Mouse (Mus musculus) regulatory T cell (primary cell): ENCODE data around the gene Tbc1d16.

ENCODE experiments used
- in situ Hi-C: fragments of 300-600 bp; cut with MboI, MseI; formaldehyde crosslinking; loops from one replicate; pipeline ENCODE4 v1.15.1; 2025; ENCODE audit warnings: high pct_unique_total_duplicates

The Tbc1d16 gene

DNA sequence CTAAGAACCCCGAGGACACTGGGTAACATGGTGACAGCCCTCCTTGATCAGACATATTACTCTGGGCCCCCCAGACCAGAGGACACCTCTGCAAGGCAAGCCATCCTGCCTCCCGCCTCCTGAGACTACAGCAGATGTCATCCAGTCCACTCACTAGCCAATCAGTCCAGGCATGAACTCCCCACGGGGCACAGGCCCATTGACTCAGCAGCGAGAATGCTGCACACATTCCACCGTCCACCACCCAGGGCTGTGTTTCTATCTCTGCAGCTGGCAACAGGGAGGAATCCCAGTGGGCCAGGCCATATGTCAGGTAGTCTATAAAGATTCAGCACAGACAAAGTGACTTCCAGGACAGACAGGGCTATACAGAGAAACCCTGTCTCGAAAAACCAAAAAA lies 20.3 kb downstream of the Tbc1d16 start:
- in situ Hi-C loops: no loop called here

GRCm38 (mm10) chr11:119206562-119206961 lies 21.7 kb downstream of the Tbc1d16 start:
- in situ Hi-C loops: no loop called here

DNA sequence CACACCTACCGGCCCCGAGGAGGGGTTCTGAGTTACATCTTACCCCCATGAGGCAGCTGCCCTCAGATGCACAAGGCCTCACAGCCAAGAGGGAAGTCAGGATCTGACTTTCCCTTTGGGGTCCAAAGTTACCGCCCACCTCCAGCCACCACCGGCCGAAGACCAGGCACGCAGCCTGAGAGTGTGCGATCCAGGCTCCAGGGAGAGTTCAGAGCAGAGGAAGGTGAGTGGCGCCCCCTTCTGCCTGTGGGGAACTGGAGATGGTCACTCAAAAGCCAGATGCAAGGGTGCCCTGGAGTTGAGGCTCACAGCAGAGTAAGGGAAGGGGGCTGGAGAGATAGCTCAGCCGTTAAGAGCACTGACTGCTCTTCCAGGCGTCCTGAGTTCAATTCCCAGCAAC lies 22.6 kb downstream of the Tbc1d16 start:
- in situ Hi-C loops: no loop called here

DNA sequence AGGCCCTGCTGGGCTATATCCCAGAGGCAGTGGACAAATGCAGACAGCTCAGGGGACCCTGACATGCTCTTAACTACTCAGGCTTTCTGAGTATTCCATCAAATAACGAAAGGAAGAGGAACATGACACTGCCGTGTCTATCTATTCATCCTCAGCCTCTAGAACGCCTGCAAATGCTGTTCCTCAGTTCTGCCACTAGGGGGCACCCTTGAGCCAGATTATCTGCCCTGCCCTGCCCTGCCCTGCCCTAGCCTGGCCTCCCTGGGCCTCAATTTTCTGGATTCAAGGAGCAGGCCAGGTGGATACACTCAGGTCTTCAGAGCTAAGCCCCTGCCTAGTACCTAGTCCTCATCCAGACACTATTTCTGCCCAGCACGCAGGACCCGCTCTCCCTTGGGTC lies 24.9 kb downstream of the Tbc1d16 start:
- in situ Hi-C loops: no loop called here

- in situ Hi-C loops: no loop called here
These were observed 29.1 kb downstream of the Tbc1d16 start for GRCm38 (mm10) chr11:119199233-119199601.

GRCm38 (mm10) chr11:119198564-119199232 lies 29.6 kb downstream of the Tbc1d16 start:
- in situ Hi-C loops: no loop called here

GRCm38 (mm10) chr11:119197618-119198563 lies 30.4 kb downstream of the Tbc1d16 start:
- in situ Hi-C loops: no loop called here

DNA sequence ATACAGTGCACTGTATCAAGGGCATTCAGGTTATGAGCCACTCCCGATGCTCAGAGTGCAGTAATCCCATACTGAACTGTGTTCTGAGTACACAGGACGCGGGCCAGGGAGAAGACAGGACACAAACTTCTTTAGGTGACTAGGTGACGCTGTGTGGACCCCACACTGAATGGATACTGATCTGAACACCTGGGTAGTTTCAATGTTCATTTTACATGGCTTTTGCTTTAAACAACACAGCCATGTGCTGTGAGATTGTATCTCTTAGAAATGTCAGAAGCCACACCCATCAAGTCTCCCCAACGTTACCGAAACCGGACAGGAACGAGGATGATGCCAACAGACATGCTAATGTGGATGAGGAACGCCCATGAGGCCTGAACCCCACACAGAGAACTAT lies 35.7 kb downstream of the Tbc1d16 start:
- in situ Hi-C loops: no loop called here

GRCm38 (mm10) chr11:119192176-119192575 lies 36.1 kb downstream of the Tbc1d16 start:
- in situ Hi-C loops: no loop called here

GRCm38 (mm10) chr11:119191606-119192081 lies 36.7 kb downstream of the Tbc1d16 start:
- in situ Hi-C loops: no loop called here

DNA sequence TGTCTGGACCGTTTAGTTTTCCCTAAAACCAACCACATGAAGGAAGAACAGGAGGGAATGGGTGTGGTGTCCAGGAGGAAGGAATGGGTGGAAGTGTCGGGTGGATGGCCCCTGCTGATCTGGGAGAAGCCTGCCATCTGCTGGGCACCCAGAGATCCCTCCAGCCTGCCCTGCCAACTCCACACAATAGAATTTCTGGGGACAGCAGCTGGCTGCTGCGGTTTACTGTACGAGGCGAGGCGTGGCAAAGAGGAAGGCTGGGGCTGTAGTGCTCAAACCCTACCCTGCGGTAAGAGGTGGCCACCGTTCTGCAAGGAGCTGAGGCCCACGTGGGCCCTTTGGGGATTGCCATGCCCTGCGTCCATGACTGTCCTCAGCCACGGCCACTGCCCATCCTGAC lies 37.8 kb downstream of the Tbc1d16 start:
- in situ Hi-C loops: no loop called here

DNA sequence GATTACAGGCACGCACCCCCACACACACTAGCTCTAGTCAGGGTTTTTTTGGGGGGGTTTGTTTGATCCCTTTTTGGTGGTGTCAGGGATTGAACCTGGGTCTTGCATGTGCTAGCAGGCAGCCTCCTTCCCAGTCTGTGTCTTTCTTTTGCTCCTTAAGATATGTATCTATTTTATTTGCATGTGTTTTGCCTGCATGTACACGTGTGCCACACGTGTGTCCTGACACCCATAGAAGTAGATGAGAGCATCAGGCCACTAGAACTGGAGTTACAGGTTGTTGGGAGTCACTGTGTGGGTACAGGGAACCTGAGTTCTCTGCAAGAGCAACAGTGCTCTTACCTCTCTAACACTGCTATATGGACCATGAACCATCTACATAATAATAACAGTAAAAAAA lies 39.0 kb downstream of the Tbc1d16 start:
- in situ Hi-C loops: loop anchor here (5.0 kb wide), 2 partner anchors 97 to 137 kb away; no protein-coding TSS in a partner anchor

- in situ Hi-C loops: loop anchor here (5.0 kb wide), 2 partner anchors 96 to 136 kb away; no protein-coding TSS in a partner anchor
These were observed 39.9 kb downstream of the Tbc1d16 start for GRCm38 (mm10) chr11:119188389-119188788.

GRCm38 (mm10) chr11:119187800-119188197 lies 40.5 kb downstream of the Tbc1d16 start:
- in situ Hi-C loops: loop anchor here (5.0 kb wide), 2 partner anchors 95 to 135 kb away; no protein-coding TSS in a partner anchor

GRCm38 (mm10) chr11:119186989-119187799 lies 41.1 kb downstream of the Tbc1d16 start:
- in situ Hi-C loops: loop anchor here (5.0 kb wide), 2 partner anchors 95 to 135 kb away; no protein-coding TSS in a partner anchor

DNA sequence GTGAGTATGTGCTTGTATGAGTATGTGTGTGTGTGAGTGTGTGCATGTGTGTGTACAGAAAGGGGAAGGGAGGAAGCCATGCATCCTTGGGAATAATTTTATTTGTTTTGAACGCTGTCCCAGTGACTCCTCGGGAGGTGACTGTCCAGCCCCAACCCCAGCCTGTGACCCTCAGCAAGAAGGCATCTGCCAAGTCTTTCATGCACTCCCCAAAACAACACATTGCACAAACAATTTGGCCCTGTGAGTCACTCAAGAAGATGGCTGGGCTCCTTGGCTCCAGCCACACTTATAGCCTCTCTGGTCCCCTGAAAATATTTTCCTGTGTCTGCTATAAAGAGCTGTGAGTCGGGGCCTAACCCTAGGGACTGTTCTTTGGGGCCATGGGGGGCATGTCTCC lies 41.9 kb downstream of the Tbc1d16 start:
- in situ Hi-C loops: loop anchor here (5.0 kb wide), 2 partner anchors 94 to 134 kb away; no protein-coding TSS in a partner anchor

DNA sequence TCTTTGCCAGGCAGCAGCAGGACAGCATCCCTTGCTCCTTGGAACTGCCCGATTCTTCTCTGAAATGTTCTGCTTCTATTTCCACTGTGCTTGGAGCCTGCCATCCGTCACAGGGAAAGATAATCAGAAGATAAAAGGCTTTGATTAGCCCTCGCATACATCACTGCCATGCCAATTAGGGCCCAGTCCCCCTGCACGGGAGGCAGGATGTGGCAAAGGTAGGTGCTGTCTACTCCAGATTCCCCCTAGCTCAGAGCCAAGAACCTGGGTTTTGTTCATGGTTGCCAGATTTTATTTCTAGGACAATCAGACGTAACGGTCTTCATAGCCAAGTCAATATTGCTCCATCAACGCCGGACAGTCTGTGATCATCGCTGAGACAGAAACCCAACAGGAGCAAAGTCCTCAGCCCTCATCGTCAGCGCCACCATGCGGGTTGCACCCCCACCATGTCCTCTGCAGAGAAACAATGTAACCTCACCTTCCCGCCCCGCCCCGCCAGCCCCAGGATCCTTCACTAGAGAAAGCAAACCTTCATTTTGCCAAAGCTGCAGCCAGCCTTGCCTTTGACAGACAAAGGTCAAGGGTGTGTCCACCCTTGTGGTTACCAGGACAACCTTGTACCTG lies 44.5 kb downstream of the Tbc1d16 start:
- in situ Hi-C loops: no loop called here

GRCm38 (mm10) chr11:119181861-119182395 lies 46.4 kb downstream of the Tbc1d16 start:
- in situ Hi-C loops: no loop called here

GRCm38 (mm10) chr11:119180824-119181582 lies 47.3 kb downstream of the Tbc1d16 start:
- in situ Hi-C loops: no loop called here

DNA sequence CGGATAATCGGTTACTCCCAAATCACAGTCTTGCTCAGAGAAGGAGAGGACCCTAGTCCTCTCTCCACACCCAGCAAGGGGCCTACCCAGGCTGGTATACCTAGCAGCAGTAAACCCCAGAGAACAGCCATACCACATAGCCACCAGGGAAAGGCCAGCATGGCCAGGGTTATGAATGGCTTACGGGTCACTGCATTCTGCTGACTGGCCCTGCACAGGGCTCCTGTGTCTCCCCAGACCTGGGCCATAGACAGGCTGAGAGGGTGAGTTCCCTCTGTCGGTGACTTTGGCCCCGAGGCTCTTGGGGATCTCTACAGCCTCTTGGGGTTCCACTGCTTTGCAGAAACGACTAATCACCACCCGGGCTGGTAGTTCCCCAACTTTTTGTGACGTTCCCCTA lies 50.0 kb downstream of the Tbc1d16 start:
- in situ Hi-C loops: no loop called here
